Mouse (Mus musculus): ENCODE data around the gene Tbc1d19.

Tbc1d19 gene

GRCm38 (mm10) chr5:53909201-53909600 is 99.8 kb downstream of the Tbc1d19 start:
- no peak for ATAC-seq (ENCODE audit: low TSS enrichment)

- no peak for ATAC-seq (ENCODE audit: low TSS enrichment)
Observed at GRCm38 (mm10) chr5:53920416-53920815, 111.0 kb downstream of the Tbc1d19 start.

- no peak for ATAC-seq (ENCODE audit: low TSS enrichment)
Observed at GRCm38 (mm10) chr5:53922149-53922904, 112.9 kb downstream of the Tbc1d19 start.

GRCm38 (mm10) chr5:53924005-53924404 is 114.6 kb downstream of the Tbc1d19 start:
- ATAC-seq (ENCODE audit: low TSS enrichment), result no peak

- no peak for ATAC-seq (ENCODE audit: low TSS enrichment)
Observed at GRCm38 (mm10) chr5:53926301-53926855, 117.0 kb downstream of the Tbc1d19 start.

GRCm38 (mm10) chr5:53927886-53928285 is 118.5 kb downstream of the Tbc1d19 start:
- ATAC-seq (ENCODE audit: low TSS enrichment), result peak; percentile 78

- no peak for ATAC-seq (ENCODE audit: low TSS enrichment)
Observed at GRCm38 (mm10) chr5:53928537-53928936, 119.1 kb downstream of the Tbc1d19 start.

- ATAC-seq (ENCODE audit: low TSS enrichment), result peak; percentile 51
Observed at GRCm38 (mm10) chr5:53929205-53929614, 119.8 kb downstream of the Tbc1d19 start.

GRCm38 (mm10) chr5:53929814-53930213 is 120.4 kb downstream of the Tbc1d19 start:
- no peak for ATAC-seq (ENCODE audit: low TSS enrichment)

- ATAC-seq (ENCODE audit: low TSS enrichment), result no peak
Observed at GRCm38 (mm10) chr5:53931011-53931410, 121.6 kb downstream of the Tbc1d19 start.

- peak; percentile 78; the same call in 1 of the 2 replicates for ATAC-seq (ENCODE audit: low TSS enrichment)
Observed at GRCm38 (mm10) chr5:53933628-53934027, 124.2 kb downstream of the Tbc1d19 start.

GRCm38 (mm10) chr5:53934040-53934439 is 124.6 kb downstream of the Tbc1d19 start:
- no peak for ATAC-seq (ENCODE audit: low TSS enrichment)

GRCm38 (mm10) chr5:53934826-53935225 is 125.4 kb downstream of the Tbc1d19 start:
- no peak for ATAC-seq (ENCODE audit: low TSS enrichment)

- no peak for ATAC-seq (ENCODE audit: low TSS enrichment)
Observed at GRCm38 (mm10) chr5:53937187-53937586, 127.8 kb downstream of the Tbc1d19 start.

- no peak for ATAC-seq (ENCODE audit: low TSS enrichment)
Observed at GRCm38 (mm10) chr5:53939026-53939425, 129.6 kb downstream of the Tbc1d19 start.

- ATAC-seq (ENCODE audit: low TSS enrichment), result peak; percentile 50; the same call in 1 of the 2 replicates
Observed at GRCm38 (mm10) chr5:53941322-53942024, 132.1 kb downstream of the Tbc1d19 start.

- ATAC-seq (ENCODE audit: low TSS enrichment), result peak; percentile 76
Observed at GRCm38 (mm10) chr5:53942332-53942731, 132.9 kb downstream of the Tbc1d19 start.

- ATAC-seq (ENCODE audit: low TSS enrichment), result no peak
Observed at GRCm38 (mm10) chr5:53943321-53943857, 134.0 kb downstream of the Tbc1d19 start.

GRCm38 (mm10) chr5:53946747-53947146 is 137.3 kb downstream of the Tbc1d19 start:
- peak; percentile 51 for ATAC-seq (ENCODE audit: low TSS enrichment)

- peak; percentile 51 for ATAC-seq (ENCODE audit: low TSS enrichment)
Observed at GRCm38 (mm10) chr5:53947549-53948183, 138.3 kb downstream of the Tbc1d19 start.

- ATAC-seq (ENCODE audit: low TSS enrichment), result no peak
Observed at GRCm38 (mm10) chr5:53948606-53949266, 139.3 kb downstream of the Tbc1d19 start.

All from frontal cortex, adult (tissue).